Mouse (Mus musculus) adrenal gland, adult (tissue): ENCODE measurements around the gene Dlx3.
A peak's percentile ranks its signal among the peaks of the same experiment; 100 is the strongest.

Experiments
- DNase-seq, 2 experiments: peaks; one replicate each; pipeline ENCODE4 v3.0.0; 2022 to 2023; ENCODE audit warnings: low spot score in 1 of 2; ENCODE audit not compliant: inconsistent age in 2 of 2

Gene Dlx3

GRCm38 (mm10) chr11:95150269-95151049 is 30.5 kb downstream of the Dlx3 start:
- peak in 1 of 2 experiments; percentile 48 for DNase-seq

GRCm38 (mm10) chr11:95153116-95153515 is 33.2 kb downstream of the Dlx3 start:
- no peak for DNase-seq

GRCm38 (mm10) chr11:95153681-95154080 is 33.8 kb downstream of the Dlx3 start:
- DNase-seq, result no peak

GRCm38 (mm10) chr11:95155511-95155910 is 35.6 kb downstream of the Dlx3 start:
- no peak for DNase-seq

GRCm38 (mm10) chr11:95157356-95157755 is 37.4 kb downstream of the Dlx3 start:
- no peak for DNase-seq

- no peak for DNase-seq
These were observed 38.0 kb downstream of the Dlx3 start for GRCm38 (mm10) chr11:95157872-95158271.

GRCm38 (mm10) chr11:95159763-95160371 is 39.9 kb downstream of the Dlx3 start:
- no peak for DNase-seq

- peak in 1 of 2 experiments; percentile 47 for DNase-seq
These were observed 40.8 kb downstream of the Dlx3 start for GRCm38 (mm10) chr11:95160693-95161092.

- no peak for DNase-seq
These were observed 41.8 kb downstream of the Dlx3 start for GRCm38 (mm10) chr11:95161708-95162107.

GRCm38 (mm10) chr11:95165857-95166256 is 45.9 kb downstream of the Dlx3 start:
- peak in 1 of 2 experiments; percentile 70 for DNase-seq
